Mouse (Mus musculus): ENCODE data around the gene Sft2d1. TPM values are rescaled to one million over a fixed set of nuclear protein-coding genes. Genes with fewer than 3 reads are reported as not detected.
A peak's percentile ranks its signal among the peaks of the same experiment; 100 is the strongest.

Sft2d1 gene
- total RNA-seq, 1 experiment, result 89.8 TPM

DNA sequence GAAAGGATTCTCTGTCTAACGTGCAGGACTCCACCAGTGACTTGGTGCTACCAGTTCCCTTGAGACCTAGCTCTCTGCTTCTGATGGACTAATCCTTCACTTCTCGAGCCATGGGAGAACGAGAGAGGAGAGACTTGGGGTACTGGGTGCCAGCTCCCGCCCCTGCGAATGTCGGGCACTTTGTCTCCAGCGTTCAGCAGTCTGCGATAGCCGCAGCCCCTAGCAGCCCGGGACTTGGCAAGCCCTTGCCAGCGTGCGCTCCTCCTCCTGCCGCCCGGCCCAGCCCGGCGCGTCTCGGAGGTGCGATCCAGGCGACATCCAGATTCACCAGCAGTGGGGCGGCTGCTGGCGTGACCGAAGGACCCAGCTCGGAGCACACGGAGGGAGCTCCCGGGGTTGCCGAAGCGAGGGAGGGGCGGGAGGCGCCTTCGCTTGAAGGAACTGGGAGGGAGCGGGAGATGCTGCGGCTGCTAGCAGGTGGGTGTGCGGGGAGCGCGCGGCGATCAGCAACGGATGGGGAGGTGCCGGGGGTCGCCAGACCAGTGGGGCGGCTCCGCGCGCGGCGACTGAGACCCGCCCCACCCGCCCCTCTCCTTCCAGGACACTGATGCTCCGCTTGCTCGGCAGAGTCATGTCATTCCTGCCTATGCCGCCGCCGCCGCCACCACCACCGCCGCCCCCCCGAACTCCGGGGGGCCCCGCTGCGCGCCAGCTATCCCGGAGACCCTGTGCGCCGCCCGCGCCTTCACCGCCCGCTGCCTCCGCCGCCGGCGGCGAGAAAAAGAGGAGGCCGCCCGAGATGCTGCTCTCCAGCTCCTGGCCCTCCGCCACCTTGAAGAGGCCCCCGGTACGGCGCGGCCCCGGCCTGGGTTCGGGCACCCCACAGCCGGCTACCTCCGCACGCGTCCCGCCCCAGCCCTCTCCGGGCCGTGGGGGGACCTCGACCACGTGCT is 29.8 kb downstream of the Sft2d1 start:
- no peak overlapping the region for H3K27ac ChIP-seq (ENCODE audit: insufficient read depth, low read depth, low read length, poor library complexity, severe bottlenecking)
- TF ChIP-seq HCFC1 (IDR thresholded peaks at IDR 0.05; ENCODE audit: borderline replicate concordance, insufficient read depth, low read length) (no peak), ZC3H11A (IDR thresholded peaks at IDR 0.05; ENCODE audit: borderline replicate concordance, low read depth, low read length) (no peak), ZNF384 (IDR thresholded peaks at IDR 0.05; ENCODE audit: low read depth, low read length) (no peak), CHD2 (IDR thresholded peaks at IDR 0.05; ENCODE audit: low read depth, low read length) (no peak), MAFK (IDR thresholded peaks at IDR 0.05; ENCODE audit: insufficient read depth, low read depth, low read length) (no peak)
- H3K4me1 ChIP-seq (ENCODE audit: control insufficient read depth in 2 of 2, insufficient read depth in 2 of 2, low read length in 2 of 2, poor library complexity in 1 of 2), result peaks cover 0 to 5% of the 10 kb centered on the region in 2 experiments; a peak in 1 of 4 replicates
- no peaks in the 10 kb centered on the region for H3K36me3 ChIP-seq (ENCODE audit: control insufficient read depth, insufficient read depth, low read length, poor library complexity, severe bottlenecking)
- in situ Hi-C loops (cut with MboI; ENCODE audit: low sequenced_read_pairs in 2 of 2, unreplicated experiment in 2 of 2), result no loop called here
- H3K9me3 ChIP-seq (ENCODE audit: control insufficient read depth, insufficient read depth, low read depth, low read length), result no peaks in the 10 kb centered on the region
- peak overlapping the region; percentile 40 for H3K9ac ChIP-seq (ENCODE audit: insufficient read depth, low read depth, low read length, poor library complexity, severe bottlenecking)
- peak overlapping the region; percentile 62 to 75 for H3K4me3 ChIP-seq (ENCODE audit: insufficient read depth in 1 of 2, low read depth in 1 of 2, low read length in 2 of 2, poor library complexity in 1 of 2, severe bottlenecking in 1 of 2)
- no peak for DNase-seq (ENCODE audit: low read depth, low spot score)

DNA sequence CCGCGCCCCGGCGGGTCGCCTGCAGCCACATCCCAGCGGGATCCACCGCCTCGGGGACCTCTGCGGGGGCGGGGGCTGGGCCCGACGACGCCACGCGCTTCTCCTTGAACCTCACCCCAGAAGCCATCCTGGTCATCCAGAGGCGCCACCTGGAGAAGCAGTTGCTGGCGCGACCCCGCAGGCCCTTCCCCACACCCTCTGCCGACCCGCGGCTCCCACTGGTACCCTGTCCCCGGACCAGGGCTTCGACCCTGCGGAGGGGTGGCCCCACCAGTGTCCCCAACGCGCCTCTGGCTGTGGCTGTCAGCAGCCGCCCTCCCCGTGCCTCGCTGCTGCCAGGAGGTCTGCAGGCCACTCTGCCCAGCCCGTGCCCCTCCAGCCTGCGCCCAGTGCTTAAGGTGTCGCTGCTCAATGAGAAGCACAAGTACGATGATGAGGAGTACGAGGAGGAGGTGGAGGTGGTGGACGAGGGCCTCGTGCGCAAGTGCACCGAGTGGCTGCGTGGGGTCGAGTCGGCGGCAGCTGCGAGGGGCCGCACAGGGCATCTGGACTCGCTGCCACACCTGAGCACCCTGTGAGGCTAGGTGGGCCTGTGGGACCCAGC is 30.6 kb downstream of the Sft2d1 start:
- DNase-seq (ENCODE audit: low read depth, low spot score), result no peak
- no peak overlapping the region for H3K27ac ChIP-seq (ENCODE audit: insufficient read depth, low read depth, low read length, poor library complexity, severe bottlenecking)
- in situ Hi-C loops (cut with MboI; ENCODE audit: low sequenced_read_pairs in 2 of 2, unreplicated experiment in 2 of 2), result no loop called here
- TF ChIP-seq CHD2 (IDR thresholded peaks at IDR 0.05; ENCODE audit: low read depth, low read length) (no peak), ZC3H11A (IDR thresholded peaks at IDR 0.05; ENCODE audit: borderline replicate concordance, low read depth, low read length) (no peak), HCFC1 (IDR thresholded peaks at IDR 0.05; ENCODE audit: borderline replicate concordance, insufficient read depth, low read length) (no peak), MAFK (IDR thresholded peaks at IDR 0.05; ENCODE audit: insufficient read depth, low read depth, low read length) (no peak), ZNF384 (IDR thresholded peaks at IDR 0.05; ENCODE audit: low read depth, low read length) (no peak)
- H3K9ac ChIP-seq (ENCODE audit: insufficient read depth, low read depth, low read length, poor library complexity, severe bottlenecking), result peak overlapping the region; percentile 40
- peak overlapping the region; percentile 62 to 75 for H3K4me3 ChIP-seq (ENCODE audit: insufficient read depth in 1 of 2, low read depth in 1 of 2, low read length in 2 of 2, poor library complexity in 1 of 2, severe bottlenecking in 1 of 2)
- no peaks in the 10 kb centered on the region for H3K9me3 ChIP-seq (ENCODE audit: control insufficient read depth, insufficient read depth, low read depth, low read length)
- peaks cover 0 to 5% of the 10 kb centered on the region in 2 experiments; a peak in 1 of 4 replicates for H3K4me1 ChIP-seq (ENCODE audit: control insufficient read depth in 2 of 2, insufficient read depth in 2 of 2, low read length in 2 of 2, poor library complexity in 1 of 2)
- no peaks in the 10 kb centered on the region for H3K36me3 ChIP-seq (ENCODE audit: control insufficient read depth, insufficient read depth, low read length, poor library complexity, severe bottlenecking)

DNA sequence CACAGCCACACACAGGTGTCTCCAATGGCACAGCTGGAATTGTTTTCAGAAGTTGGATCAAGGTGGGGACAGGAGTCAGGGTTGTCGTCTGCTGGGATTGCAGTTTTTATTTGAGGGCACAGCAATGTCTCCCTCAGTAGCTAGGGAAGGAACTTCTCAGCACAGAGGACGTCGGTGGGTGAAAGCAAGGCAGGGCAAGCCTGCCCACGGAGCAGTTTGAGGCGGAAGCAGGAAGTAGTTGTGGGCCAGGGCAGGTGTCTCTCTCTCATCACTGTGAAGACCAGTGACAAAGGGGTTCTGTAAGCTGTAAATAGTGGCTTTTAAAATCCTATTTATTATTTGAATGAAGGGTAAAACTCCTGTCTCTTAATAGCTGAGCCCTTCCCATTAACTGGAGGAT is 31.8 kb downstream of the Sft2d1 start:
- DNase-seq (ENCODE audit: low read depth, low spot score), result no peak
- in situ Hi-C loops (cut with MboI; ENCODE audit: low sequenced_read_pairs in 2 of 2, unreplicated experiment in 2 of 2), result no loop called here
- Histone ChIP-seq H3K4me3 (ENCODE audit: insufficient read depth in 1 of 2, low read depth in 1 of 2, low read length in 2 of 2, poor library complexity in 1 of 2, severe bottlenecking in 1 of 2) (no peak overlapping the region), H3K4me1 (ENCODE audit: control insufficient read depth in 2 of 2, insufficient read depth in 2 of 2, low read length in 2 of 2, poor library complexity in 1 of 2) (peaks cover 0 to 5% of the 10 kb centered on the region in 2 experiments; a peak in 1 of 4 replicates), H3K9ac (ENCODE audit: insufficient read depth, low read depth, low read length, poor library complexity, severe bottlenecking) (no peak overlapping the region), H3K9me3 (ENCODE audit: control insufficient read depth, insufficient read depth, low read depth, low read length) (no peaks in the 10 kb centered on the region), H3K36me3 (ENCODE audit: control insufficient read depth, insufficient read depth, low read length, poor library complexity, severe bottlenecking) (no peaks in the 10 kb centered on the region), H3K27ac (ENCODE audit: insufficient read depth, low read depth, low read length, poor library complexity, severe bottlenecking) (no peak overlapping the region)
- no peak for TF ChIP-seq ZNF384 (IDR thresholded peaks at IDR 0.05; ENCODE audit: low read depth, low read length)
- TF ChIP-seq HCFC1 (IDR thresholded peaks at IDR 0.05; ENCODE audit: borderline replicate concordance, insufficient read depth, low read length), result no peak
- TF ChIP-seq MAFK (IDR thresholded peaks at IDR 0.05; ENCODE audit: insufficient read depth, low read depth, low read length), result no peak
- TF ChIP-seq ZC3H11A (IDR thresholded peaks at IDR 0.05; ENCODE audit: borderline replicate concordance, low read depth, low read length), result no peak
- TF ChIP-seq CHD2 (IDR thresholded peaks at IDR 0.05; ENCODE audit: low read depth, low read length), result no peak

DNA sequence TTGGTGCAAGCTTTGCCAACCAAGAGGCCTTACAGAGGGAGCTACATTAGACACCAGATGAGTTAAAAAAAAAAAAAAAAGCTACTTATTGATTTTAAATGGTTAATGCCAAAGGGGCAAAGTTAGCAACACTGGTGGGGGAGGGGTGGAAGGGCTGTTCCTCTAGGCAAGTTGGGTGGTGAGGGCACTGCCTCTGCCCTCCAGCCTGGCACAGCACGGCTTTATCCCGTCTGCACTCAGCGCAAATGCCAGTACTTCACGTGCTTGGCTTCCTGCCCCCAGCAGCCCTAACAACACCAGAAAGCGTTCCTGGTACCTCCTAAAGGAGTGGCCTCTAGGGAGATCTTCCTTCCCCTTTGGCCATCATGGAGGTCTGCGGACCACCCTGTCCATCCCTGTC is 32.5 kb downstream of the Sft2d1 start:
- Histone ChIP-seq H3K9ac (ENCODE audit: insufficient read depth, low read depth, low read length, poor library complexity, severe bottlenecking) (no peak overlapping the region), H3K4me3 (ENCODE audit: insufficient read depth in 1 of 2, low read depth in 1 of 2, low read length in 2 of 2, poor library complexity in 1 of 2, severe bottlenecking in 1 of 2) (no peak overlapping the region), H3K9me3 (ENCODE audit: control insufficient read depth, insufficient read depth, low read depth, low read length) (no peaks in the 10 kb centered on the region), H3K4me1 (ENCODE audit: control insufficient read depth in 2 of 2, insufficient read depth in 2 of 2, low read length in 2 of 2, poor library complexity in 1 of 2) (peaks cover 0 to 5% of the 10 kb centered on the region in 2 experiments; a peak in 1 of 4 replicates), H3K36me3 (ENCODE audit: control insufficient read depth, insufficient read depth, low read length, poor library complexity, severe bottlenecking) (no peaks in the 10 kb centered on the region), H3K27ac (ENCODE audit: insufficient read depth, low read depth, low read length, poor library complexity, severe bottlenecking) (no peak overlapping the region)
- DNase-seq (ENCODE audit: low read depth, low spot score), result no peak
- no peak for TF ChIP-seq ZC3H11A (IDR thresholded peaks at IDR 0.05; ENCODE audit: borderline replicate concordance, low read depth, low read length)
- no peak for TF ChIP-seq ZNF384 (IDR thresholded peaks at IDR 0.05; ENCODE audit: low read depth, low read length)
- TF ChIP-seq HCFC1 (IDR thresholded peaks at IDR 0.05; ENCODE audit: borderline replicate concordance, insufficient read depth, low read length), result no peak
- no peak for TF ChIP-seq CHD2 (IDR thresholded peaks at IDR 0.05; ENCODE audit: low read depth, low read length)
- in situ Hi-C loops (cut with MboI; ENCODE audit: low sequenced_read_pairs in 2 of 2, unreplicated experiment in 2 of 2), result no loop called here
